Mouse (Mus musculus) cerebellum, postnatal 25 days (tissue): ENCODE results near the gene Adamts10.

ENCODE experiments used
- DNase-seq, 2 experiments: peaks; one replicate each; pipeline ENCODE4 v3.0.0; 2021; ENCODE audit warnings: mixed read lengths in 2 of 2

Adamts10 gene

GRCm38 (mm10) chr17:33555223-33555855 is 31.3 kb downstream of the Adamts10 start, which contains the start of gene Myo1f:
Myo1f (plus strand) TSS chr17:33555707.
- DNase-seq: no peak

DNA sequence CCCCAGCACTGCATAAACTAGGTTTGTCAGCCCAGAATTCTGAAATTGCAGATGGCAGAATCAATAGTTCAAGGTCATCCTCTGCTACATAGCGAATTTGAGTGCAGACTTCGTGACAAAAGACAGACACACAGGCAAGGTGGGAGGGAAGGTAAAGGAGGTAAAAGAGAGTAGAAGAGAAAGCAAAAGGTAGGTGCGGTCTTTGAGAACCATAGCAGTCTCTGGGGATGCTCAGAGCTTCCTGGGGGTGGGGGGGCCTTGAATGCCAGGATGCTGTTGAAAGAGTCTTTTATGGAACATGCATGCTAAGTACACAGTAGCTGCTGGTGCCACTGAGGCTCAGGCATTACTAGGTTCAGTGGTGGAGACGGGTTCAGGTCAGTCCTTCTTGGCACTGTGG is 33.9 kb downstream of the Adamts10 start:
- DNase-seq: no peak

GRCm38 (mm10) chr17:33563527-33564076 is 39.6 kb downstream of the Adamts10 start:
- no peak for DNase-seq

- DNase-seq: no peak
Measured at GRCm38 (mm10) chr17:33564599-33564998, 40.6 kb downstream of the Adamts10 start.

GRCm38 (mm10) chr17:33566182-33566581 is 42.2 kb downstream of the Adamts10 start:
- no peak for DNase-seq

GRCm38 (mm10) chr17:33584061-33584460 is 60.1 kb downstream of the Adamts10 start:
- DNase-seq: no peak

DNA sequence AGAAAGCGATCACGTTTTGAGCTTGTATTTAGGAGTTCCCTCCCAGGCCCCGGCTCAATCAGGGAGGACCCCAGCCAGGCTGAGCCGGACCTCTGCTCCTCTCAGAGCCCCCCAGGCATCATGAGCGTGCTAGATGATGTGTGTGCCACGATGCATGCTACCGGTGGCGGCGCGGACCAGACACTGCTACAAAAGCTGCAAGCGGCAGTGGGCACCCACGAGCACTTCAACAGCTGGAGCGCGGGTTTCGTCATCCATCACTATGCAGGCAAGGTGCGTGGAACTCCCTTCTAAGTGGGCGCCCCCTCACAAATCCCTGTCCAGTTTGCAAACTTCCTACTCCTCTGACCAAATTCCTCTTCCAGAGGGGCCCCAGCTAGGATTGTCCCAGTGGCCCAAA is 62.0 kb downstream of the Adamts10 start:
- no peak for DNase-seq

DNA sequence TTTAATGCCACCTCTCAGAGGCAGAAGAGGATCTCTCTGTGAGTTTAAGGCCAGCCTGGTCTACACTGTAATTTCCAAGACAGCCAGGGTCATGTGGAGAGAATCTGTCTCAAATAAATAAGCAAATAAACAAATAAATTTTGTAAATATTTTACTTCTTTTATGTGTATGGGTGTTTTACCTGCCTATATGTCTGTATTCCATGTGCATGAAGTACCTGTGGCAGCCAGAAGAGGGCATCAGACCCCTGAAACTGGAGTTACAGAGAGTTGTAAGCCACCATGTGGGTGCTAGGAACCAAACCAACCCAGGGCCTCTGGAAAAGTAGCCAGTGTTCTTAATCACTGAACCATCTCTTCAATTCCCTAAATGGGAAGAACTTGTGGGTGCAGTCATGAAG is 73.3 kb downstream of the Adamts10 start:
- no peak for DNase-seq

GRCm38 (mm10) chr17:33598506-33598905 is 74.5 kb downstream of the Adamts10 start:
- no peak for DNase-seq

GRCm38 (mm10) chr17:33599836-33600475 is 76.0 kb downstream of the Adamts10 start:
- no peak for DNase-seq

DNA sequence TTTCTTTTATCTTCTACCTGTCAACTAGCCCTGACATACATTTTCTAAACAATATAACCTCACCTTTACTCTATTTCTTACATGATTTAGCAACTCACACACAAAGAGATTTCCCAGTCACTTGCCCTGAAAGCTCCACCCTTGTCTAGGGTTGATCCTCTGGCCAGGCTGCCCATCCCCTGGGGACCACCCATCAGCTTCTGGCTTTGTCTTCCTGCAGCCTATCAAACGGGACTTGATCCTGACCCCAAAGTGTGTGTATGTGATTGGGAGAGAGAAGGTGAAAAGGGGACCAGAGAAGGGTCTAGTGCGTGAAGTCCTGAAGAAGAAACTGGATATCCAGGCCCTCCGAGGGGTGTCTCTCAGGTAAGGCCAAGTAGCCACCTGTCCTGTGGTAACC is 76.8 kb downstream of the Adamts10 start:
- no peak for DNase-seq

DNA sequence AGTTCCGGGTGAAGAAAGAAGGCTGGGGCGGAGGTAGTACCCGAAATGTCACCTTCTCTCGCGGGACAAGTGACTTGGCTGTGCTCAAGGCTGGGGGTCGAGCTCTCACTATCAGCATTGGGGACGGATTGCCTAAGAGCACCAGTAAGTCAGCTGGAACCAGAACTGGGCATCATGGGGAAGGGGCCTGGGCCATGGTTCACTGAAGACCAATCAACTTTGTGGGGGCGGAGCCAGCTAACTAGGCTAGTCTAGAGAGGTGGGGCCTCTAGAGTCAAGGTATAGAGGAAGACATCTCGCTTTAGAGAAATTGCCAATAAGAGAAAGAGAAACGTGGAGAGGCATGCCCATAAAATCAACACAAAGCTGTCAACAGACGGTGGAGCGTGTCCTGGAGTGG is 77.9 kb downstream of the Adamts10 start:
- no peak for DNase-seq
